Mouse (Mus musculus): ENCODE data around the gene 1190007I07Rik. TPM values are rescaled to one million over a fixed set of nuclear protein-coding genes. Genes with fewer than 3 reads are reported as not detected.

The 1190007I07Rik gene
- polyA plus RNA-seq (2015; fragmentation: Nextera tagmentation; extraction: Ambion mirVana), result 30.5 and 35.9 TPM in 2 replicates

DNA sequence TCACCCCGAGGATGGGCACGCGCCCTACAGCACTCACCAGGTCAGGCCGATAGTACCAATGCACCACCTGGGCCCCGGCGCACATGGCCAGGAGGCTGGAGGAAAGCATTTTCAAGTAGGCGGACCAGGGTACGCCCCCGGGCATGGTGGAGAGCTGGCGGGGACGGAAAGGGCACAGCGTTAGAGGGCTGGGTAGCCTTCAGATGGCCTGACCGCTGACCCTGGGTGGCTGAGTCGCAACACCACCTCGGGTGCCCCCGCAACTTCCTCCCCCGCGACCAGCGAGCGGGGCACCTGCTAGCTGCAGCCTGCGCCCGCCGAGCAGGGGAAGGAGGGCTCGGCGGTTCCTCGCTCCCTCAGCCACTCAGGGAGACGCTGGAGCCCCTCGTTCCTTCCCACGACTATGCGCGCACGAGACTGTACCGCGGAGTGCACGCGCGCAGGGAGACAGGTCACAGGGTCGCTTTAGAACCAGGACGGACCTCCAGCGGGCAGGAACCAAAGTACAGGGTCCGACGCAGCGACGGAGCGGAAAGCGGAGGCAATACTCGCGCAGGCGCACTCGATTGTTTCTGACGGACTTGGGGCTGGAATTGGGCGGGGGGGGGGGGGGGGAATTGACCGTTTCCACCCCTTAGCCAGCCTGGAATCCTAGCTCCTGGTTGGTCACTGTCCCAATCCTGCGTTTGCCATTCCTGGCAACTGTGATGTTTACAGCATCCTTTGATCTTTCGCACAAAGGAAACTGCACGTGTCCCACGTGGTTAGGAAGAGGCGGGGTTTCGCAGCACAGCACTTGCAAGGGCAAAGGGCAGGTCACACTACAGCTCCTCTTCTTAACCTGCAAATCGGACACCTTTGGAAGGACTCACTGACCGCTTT, at the start of gene 1190007I07Rik:
TSS of gene 1190007I07Rik (minus strand) at position 558 of the 882 bp plus-strand sequence.
- no peaks in the 10 kb centered on the region for H3K27me3 ChIP-seq (replicated peaks; ENCODE audit: control insufficient read depth, insufficient read depth, low read length)
- H3K9ac ChIP-seq (replicated peaks; ENCODE audit: low read depth, low read length), result peak within 1 kb of the TSS; percentile 77
- H3K27ac ChIP-seq (ENCODE audit: low read length), result peak within 1 kb of the TSS; percentile 69
- peaks cover 6% of the 10 kb centered on the region for H3K4me1 ChIP-seq (replicated peaks; ENCODE audit: control insufficient read depth, insufficient read depth, low read length)
- H3K9me3 ChIP-seq (ENCODE audit: control insufficient read depth, low read length), result no peaks in the 10 kb centered on the region
- peak; percentile 86 for ATAC-seq
- peak within 1 kb of the TSS; percentile 59 for H3K4me3 ChIP-seq (replicated peaks; ENCODE audit: low read length)
- no peaks in the 10 kb centered on the region for H3K36me3 ChIP-seq (ENCODE audit: control insufficient read depth, insufficient read depth)
- 0% methylated on average over 56 of the region's 61 CpGs for WGBS
- peak within 1 kb of the TSS; percentile 70 for H3K4me2 ChIP-seq (ENCODE audit: low read length)

DNA sequence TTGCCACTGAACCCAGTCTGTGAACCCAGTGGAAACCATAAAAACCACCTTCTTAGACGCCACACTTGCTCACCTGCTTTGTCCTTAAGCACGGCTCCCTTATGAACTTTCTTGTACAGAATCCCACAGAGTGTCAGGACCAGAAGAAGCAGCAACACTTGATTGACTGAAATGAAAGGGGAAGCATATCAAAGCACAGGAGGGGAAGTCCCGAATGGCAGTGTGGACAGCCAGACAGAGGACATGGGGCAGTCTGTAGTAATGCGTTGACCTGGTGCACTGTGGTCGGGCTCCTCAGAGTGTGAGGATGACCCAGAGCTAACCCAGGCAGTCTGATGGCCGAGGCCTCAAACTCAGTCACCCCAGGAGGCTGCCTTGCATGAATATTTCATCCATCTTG, 47.2 kb upstream of the 1190007I07Rik start:
- Histone ChIP-seq H3K27me3 (replicated peaks; ENCODE audit: control insufficient read depth, insufficient read depth, low read length) (no peaks in the 10 kb centered on the region), H3K9ac (replicated peaks; ENCODE audit: low read depth, low read length) (no peak overlapping the region), H3K4me1 (replicated peaks; ENCODE audit: control insufficient read depth, insufficient read depth, low read length) (peaks cover 4% of the 10 kb centered on the region), H3K4me3 (replicated peaks; ENCODE audit: low read length) (no peak overlapping the region), H3K27ac (ENCODE audit: low read length) (no peak overlapping the region), H3K4me2 (ENCODE audit: low read length) (no peak overlapping the region), H3K36me3 (ENCODE audit: control insufficient read depth, insufficient read depth) (no peaks in the 10 kb centered on the region), H3K9me3 (ENCODE audit: control insufficient read depth, low read length) (no peaks in the 10 kb centered on the region)
- WGBS, result 83% methylated on average over 6 of the region's 6 CpGs
- no peak for ATAC-seq

DNA sequence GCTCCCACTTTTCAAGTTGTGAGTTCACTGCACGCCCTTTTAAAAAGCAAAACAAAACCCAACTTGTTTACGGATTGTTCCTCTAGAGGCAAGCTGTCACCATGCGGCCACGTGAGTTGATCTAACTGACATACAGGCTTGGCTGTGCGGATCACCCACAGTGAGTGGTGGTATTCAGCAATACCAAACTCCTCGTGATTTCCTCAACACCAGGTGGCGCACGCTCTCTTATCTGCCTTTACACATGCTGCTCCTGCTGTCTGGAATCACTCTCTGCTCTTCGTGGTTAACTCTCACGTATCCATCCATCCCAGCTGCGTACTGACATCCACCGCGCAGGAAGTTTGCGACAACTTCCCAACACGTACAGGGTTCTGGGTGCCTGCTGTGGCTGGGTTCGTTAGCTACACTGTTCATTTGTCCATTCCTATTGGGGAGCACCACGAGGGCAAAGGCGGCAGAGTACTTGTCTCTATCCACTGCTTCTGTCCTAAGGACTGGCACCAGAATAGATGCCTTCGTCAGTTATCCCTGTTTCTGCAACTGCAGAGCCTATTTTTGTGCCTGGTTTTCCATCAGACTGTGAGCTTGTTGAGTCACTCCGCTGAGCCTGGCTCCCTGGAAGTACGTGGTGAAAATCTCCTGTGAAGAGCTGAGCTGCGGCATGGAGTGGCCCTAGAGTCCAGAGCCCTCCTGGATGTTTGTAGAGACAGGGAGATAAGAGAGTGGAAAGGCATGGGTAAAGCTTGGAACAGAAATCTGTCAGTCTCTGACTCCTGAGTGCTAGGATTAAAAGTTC, 43.6 kb upstream of the 1190007I07Rik start:
- Histone ChIP-seq H3K4me1 (replicated peaks; ENCODE audit: control insufficient read depth, insufficient read depth, low read length) (peaks cover 9% of the 10 kb centered on the region), H3K36me3 (ENCODE audit: control insufficient read depth, insufficient read depth) (no peaks in the 10 kb centered on the region), H3K9me3 (ENCODE audit: control insufficient read depth, low read length) (no peaks in the 10 kb centered on the region), H3K9ac (replicated peaks; ENCODE audit: low read depth, low read length) (no peak overlapping the region), H3K4me3 (replicated peaks; ENCODE audit: low read length) (no peak overlapping the region), H3K27ac (ENCODE audit: low read length) (no peak overlapping the region), H3K4me2 (ENCODE audit: low read length) (peak overlapping the region; percentile 49), H3K27me3 (replicated peaks; ENCODE audit: control insufficient read depth, insufficient read depth, low read length) (no peaks in the 10 kb centered on the region)
- WGBS, result 21% methylated on average over 22 of the region's 22 CpGs
- peak; percentile 80 for ATAC-seq

DNA sequence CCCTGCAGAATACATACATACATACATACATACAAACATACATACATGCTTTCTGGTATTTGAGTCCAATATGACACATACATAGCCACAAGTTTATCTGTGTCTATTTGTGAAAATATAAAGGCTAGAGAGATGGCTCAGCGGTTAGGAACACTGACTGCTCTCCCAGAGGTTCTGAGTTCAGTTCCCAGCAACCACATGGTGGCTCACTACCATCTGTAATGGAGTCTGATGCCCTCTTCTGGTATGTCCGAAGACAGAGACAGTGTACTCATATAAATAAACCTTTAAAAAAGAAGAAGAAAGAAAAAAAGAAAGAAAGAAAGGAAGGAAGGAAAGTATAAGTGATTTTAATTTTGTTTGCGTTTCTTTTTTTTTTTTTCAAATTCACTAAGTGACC, 42.9 kb upstream of the 1190007I07Rik start:
- Histone ChIP-seq H3K27ac (ENCODE audit: low read length) (no peak overlapping the region), H3K9me3 (ENCODE audit: control insufficient read depth, low read length) (no peaks in the 10 kb centered on the region), H3K4me3 (replicated peaks; ENCODE audit: low read length) (no peak overlapping the region), H3K4me1 (replicated peaks; ENCODE audit: control insufficient read depth, insufficient read depth, low read length) (peaks cover 14% of the 10 kb centered on the region), H3K4me2 (ENCODE audit: low read length) (no peak overlapping the region), H3K9ac (replicated peaks; ENCODE audit: low read depth, low read length) (no peak overlapping the region), H3K27me3 (replicated peaks; ENCODE audit: control insufficient read depth, insufficient read depth, low read length) (no peaks in the 10 kb centered on the region), H3K36me3 (ENCODE audit: control insufficient read depth, insufficient read depth) (no peaks in the 10 kb centered on the region)
- WGBS, result 67% methylated on average over 3 of the region's 3 CpGs
- no peak for ATAC-seq

DNA sequence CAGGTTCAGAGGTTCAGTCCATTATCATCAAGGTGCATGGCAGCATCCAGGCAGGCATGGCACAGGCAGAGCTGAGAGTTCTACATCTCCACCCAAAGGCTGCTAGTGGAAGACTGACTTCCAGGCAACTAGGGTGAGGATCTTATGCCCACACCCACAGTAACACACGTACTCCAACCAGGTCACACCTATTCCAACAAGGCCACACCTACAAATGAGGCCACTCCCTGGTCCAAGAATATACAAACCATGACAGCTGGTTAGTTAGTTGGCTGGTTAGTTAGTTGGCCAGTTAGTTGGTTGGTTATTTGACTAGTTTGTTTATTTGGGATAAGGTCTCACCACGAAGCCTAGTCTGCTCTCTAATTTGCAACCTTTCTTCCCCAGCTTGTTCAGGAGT, 40.3 kb upstream of the 1190007I07Rik start:
- Histone ChIP-seq H3K4me1 (replicated peaks; ENCODE audit: control insufficient read depth, insufficient read depth, low read length) (peaks cover 14% of the 10 kb centered on the region), H3K27me3 (replicated peaks; ENCODE audit: control insufficient read depth, insufficient read depth, low read length) (no peaks in the 10 kb centered on the region), H3K9ac (replicated peaks; ENCODE audit: low read depth, low read length) (no peak overlapping the region), H3K4me3 (replicated peaks; ENCODE audit: low read length) (no peak overlapping the region), H3K4me2 (ENCODE audit: low read length) (no peak overlapping the region), H3K27ac (ENCODE audit: low read length) (peak overlapping the region; percentile 91), H3K9me3 (ENCODE audit: control insufficient read depth, low read length) (no peaks in the 10 kb centered on the region), H3K36me3 (ENCODE audit: control insufficient read depth, insufficient read depth) (no peaks in the 10 kb centered on the region)
- 88% methylated on average over 2 of the region's 2 CpGs for WGBS
- no peak for ATAC-seq

DNA sequence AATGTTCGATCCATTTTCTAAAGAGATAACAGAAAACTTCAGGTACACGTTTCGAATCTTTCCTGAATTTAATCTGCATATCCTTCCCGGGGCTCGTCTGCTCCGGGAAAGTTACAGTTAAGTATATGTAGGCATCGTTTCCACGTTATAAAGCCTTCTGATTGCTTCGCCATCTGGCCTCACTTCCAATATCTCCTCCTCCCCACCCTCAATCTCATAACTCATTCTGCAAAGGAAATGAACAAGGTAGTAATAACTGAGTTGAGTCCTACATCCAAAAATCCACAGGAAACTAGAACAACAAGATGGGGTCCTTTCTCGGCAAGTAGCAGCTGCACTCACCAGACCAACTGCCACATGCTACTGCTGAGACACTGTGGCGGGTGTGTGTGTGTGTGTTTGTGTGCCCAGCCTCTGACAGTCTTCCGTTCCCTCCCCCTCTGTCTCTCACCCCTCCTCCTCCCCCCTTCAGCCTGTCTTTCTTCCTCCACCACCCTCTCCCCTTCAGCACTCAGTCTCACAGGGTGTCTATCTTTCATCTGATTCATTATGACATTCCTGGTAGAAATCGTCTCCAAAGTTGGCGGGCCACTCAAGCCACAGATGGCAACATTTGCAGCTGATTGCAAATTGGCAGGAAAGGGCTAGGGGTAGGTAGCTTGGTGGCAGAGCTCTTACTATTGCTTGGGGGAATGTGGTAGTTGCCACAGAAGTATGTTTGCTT, 39.4 kb upstream of the 1190007I07Rik start:
- Histone ChIP-seq H3K4me3 (replicated peaks; ENCODE audit: low read length) (no peak overlapping the region), H3K4me2 (ENCODE audit: low read length) (peak overlapping the region; percentile 22; the same call in 1 of the 2 replicates), H3K27me3 (replicated peaks; ENCODE audit: control insufficient read depth, insufficient read depth, low read length) (no peaks in the 10 kb centered on the region), H3K4me1 (replicated peaks; ENCODE audit: control insufficient read depth, insufficient read depth, low read length) (peaks cover 14% of the 10 kb centered on the region), H3K36me3 (ENCODE audit: control insufficient read depth, insufficient read depth) (no peaks in the 10 kb centered on the region), H3K9ac (replicated peaks; ENCODE audit: low read depth, low read length) (no peak overlapping the region), H3K27ac (ENCODE audit: low read length) (peak overlapping the region; percentile 91), H3K9me3 (ENCODE audit: control insufficient read depth, low read length) (no peaks in the 10 kb centered on the region)
- ATAC-seq, result peak; percentile 92
- WGBS, result 51% methylated on average over 14 of the region's 14 CpGs

DNA sequence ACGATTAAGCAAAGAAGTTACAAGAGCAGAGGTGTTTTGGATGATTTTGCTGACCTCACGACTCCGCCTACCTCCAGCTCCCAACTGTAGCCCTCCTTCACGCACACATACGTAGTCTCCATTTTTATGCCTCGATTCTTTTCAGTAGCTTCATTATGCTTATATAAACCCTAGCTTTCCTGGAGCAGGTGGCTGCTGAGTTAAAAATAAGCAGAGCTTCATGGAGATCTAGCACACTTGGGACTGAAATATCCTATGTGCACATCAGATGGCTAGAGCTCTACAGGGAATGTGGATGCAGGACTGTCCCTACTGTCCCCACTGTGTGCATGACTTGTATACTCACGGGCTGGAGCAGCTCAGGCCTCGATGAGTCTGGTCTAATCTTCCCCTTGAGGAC, 38.8 kb upstream of the 1190007I07Rik start:
- 83% methylated on average over 8 of the region's 8 CpGs for WGBS
- peak overlapping the region; percentile 22 for H3K4me2 ChIP-seq (ENCODE audit: low read length)

DNA sequence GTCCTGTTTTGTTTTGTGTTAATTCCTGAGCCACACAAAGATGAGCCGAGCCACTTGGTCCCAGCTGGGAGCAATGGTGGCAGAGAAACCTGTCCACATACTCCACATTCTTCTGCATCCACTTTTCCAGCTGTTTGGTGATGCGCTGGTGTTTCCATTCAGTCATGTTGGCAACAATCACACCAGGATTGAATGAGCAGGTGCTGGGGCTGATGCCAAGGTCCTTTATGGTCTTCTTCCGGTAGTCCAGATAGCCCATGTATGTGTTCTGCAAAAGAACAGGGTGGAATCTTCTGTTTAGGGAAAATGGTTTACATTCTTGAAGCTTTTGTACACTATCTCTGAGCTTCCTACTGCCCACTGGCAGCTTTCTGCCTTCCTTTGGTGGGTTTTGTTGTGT, 31.6 kb upstream of the 1190007I07Rik start:
- no peaks in the 10 kb centered on the region for H3K27me3 ChIP-seq (replicated peaks; ENCODE audit: control insufficient read depth, insufficient read depth, low read length)
- no peaks in the 10 kb centered on the region for H3K4me1 ChIP-seq (replicated peaks; ENCODE audit: control insufficient read depth, insufficient read depth, low read length)
- H3K4me2 ChIP-seq (ENCODE audit: low read length), result no peak overlapping the region
- no peak for ATAC-seq
- no peak overlapping the region for H3K27ac ChIP-seq (ENCODE audit: low read length)
- no peaks in the 10 kb centered on the region for H3K9me3 ChIP-seq (ENCODE audit: control insufficient read depth, low read length)
- no peak overlapping the region for H3K4me3 ChIP-seq (replicated peaks; ENCODE audit: low read length)
- WGBS, result 92% methylated on average over 3 of the region's 3 CpGs
- peaks cover 9% of the 10 kb centered on the region for H3K36me3 ChIP-seq (ENCODE audit: control insufficient read depth, insufficient read depth)
- H3K9ac ChIP-seq (replicated peaks; ENCODE audit: low read depth, low read length), result no peak overlapping the region

More for the DNA sequence above, 38.8 kb upstream of the 1190007I07Rik start:
- H3K4me1 ChIP-seq (replicated peaks; ENCODE audit: control insufficient read depth, insufficient read depth, low read length), result peaks cover 13% of the 10 kb centered on the region
- H3K4me3 ChIP-seq (replicated peaks; ENCODE audit: low read length), result no peak overlapping the region
- ATAC-seq, result no peak
- peak overlapping the region; percentile 91 for H3K27ac ChIP-seq (ENCODE audit: low read length)
- no peaks in the 10 kb centered on the region for H3K27me3 ChIP-seq (replicated peaks; ENCODE audit: control insufficient read depth, insufficient read depth, low read length)
- H3K36me3 ChIP-seq (ENCODE audit: control insufficient read depth, insufficient read depth), result no peaks in the 10 kb centered on the region
- no peaks in the 10 kb centered on the region for H3K9me3 ChIP-seq (ENCODE audit: control insufficient read depth, low read length)
- no peak overlapping the region; the same call in 1 of the 2 replicates for H3K9ac ChIP-seq (replicated peaks; ENCODE audit: low read depth, low read length)

DNA sequence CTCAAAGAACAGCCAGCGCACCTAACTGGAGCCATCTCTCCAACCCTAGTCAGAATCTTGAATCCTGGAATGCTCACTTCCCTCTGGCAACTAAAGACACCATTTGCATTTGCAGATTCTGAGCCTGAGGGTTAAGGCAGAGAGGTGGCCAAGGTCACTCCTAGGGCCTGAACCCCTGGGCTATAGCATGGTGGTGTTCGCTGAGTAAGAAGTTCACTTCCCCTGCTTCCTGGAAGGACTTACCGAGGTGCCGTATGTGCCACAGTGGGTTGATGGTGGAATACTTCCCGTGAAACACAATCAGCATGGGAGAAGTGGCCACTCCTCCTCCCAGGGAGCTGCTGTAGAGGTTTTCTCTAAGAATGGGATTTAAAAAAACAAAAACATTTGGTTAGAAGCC, 29.6 kb upstream of the 1190007I07Rik start:
- H3K9me3 ChIP-seq (ENCODE audit: control insufficient read depth, low read length), result no peaks in the 10 kb centered on the region
- H3K4me1 ChIP-seq (replicated peaks; ENCODE audit: control insufficient read depth, insufficient read depth, low read length), result no peaks in the 10 kb centered on the region
- no peak overlapping the region for H3K27ac ChIP-seq (ENCODE audit: low read length)
- 80% methylated on average over 5 of the region's 5 CpGs for WGBS
- peaks cover 13% of the 10 kb centered on the region for H3K36me3 ChIP-seq (ENCODE audit: control insufficient read depth, insufficient read depth)
- no peak overlapping the region for H3K9ac ChIP-seq (replicated peaks; ENCODE audit: low read depth, low read length)
- no peak overlapping the region for H3K4me2 ChIP-seq (ENCODE audit: low read length)
- ATAC-seq, result no peak
- no peaks in the 10 kb centered on the region for H3K27me3 ChIP-seq (replicated peaks; ENCODE audit: control insufficient read depth, insufficient read depth, low read length)
- no peak overlapping the region for H3K4me3 ChIP-seq (replicated peaks; ENCODE audit: low read length)
